Mouse (Mus musculus) C2C12 (cell line): ENCODE data around the gene 2900026A02Rik. TPM values are rescaled to one million over a fixed set of nuclear protein-coding genes. Genes with fewer than 3 reads are reported as not detected.
A peak's percentile ranks its signal among the peaks of the same experiment; 100 is the strongest.
"Not testable (repeated sequence)": the region's sequence is repeated elsewhere in the genome, so short reads cannot be mapped to it uniquely, and the experiment has no call there.

Experiments
- H3K27me3 ChIP-seq: one replicate; pipeline ENCODE4 v1.6.1; 2011; ENCODE audit not compliant: control insufficient read depth, insufficient read depth, insufficient read length
- H3K36me3 ChIP-seq: one replicate; pipeline ENCODE4 v1.6.1; 2011; ENCODE audit not compliant: control insufficient read depth, insufficient read depth
- H3K4me3 ChIP-seq: one replicate; pipeline ENCODE4 v1.5.1; 2011; ENCODE audit warnings: mild to moderate bottlenecking, control low read depth; ENCODE audit not compliant: poor library complexity, insufficient read depth, severe bottlenecking
- H3K79me2 ChIP-seq: one replicate; pipeline ENCODE4 v1.6.1; 2011; ENCODE audit not compliant: control insufficient read depth, insufficient read depth
- H3K79me3 ChIP-seq: one replicate; pipeline ENCODE4 v1.6.1; 2011; ENCODE audit warnings: low read depth, control low read depth
- H3ac ChIP-seq: one replicate; pipeline ENCODE3; 2011; ENCODE audit warnings: low read depth; ENCODE audit not compliant: control insufficient read depth, insufficient read length
- CEBPB ChIP-seq: IDR thresholded peaks from one replicate; pipeline ENCODE4 v1.6.1; 2011; ENCODE audit warnings: low read depth, mild to moderate bottlenecking, control low read depth, moderate library complexity
- CTCF ChIP-seq: IDR thresholded peaks from one replicate; pipeline ENCODE4 v1.5.1; 2011; ENCODE audit not compliant: control insufficient read depth, insufficient read depth, insufficient read length
- FOSL1 ChIP-seq: IDR thresholded peaks from one replicate; pipeline ENCODE4 v1.8.0; 2011; ENCODE audit warnings: mild to moderate bottlenecking, low read length; ENCODE audit not compliant: poor library complexity, insufficient read depth, severe bottlenecking
- MAX ChIP-seq: IDR thresholded peaks from one replicate; pipeline ENCODE4 v1.6.1; 2011; ENCODE audit warnings: mild to moderate bottlenecking, control low read depth
- MYOD1 ChIP-seq: IDR thresholded peaks from one replicate; pipeline ENCODE4 v1.6.1; 2011; ENCODE audit warnings: low read depth; ENCODE audit not compliant: control insufficient read depth, insufficient read length
- MYOG ChIP-seq: IDR thresholded peaks from one replicate; pipeline ENCODE4 v1.6.1; 2011; ENCODE audit not compliant: control insufficient read depth, insufficient read length; ENCODE audit errors: extremely low read depth
- USF1 ChIP-seq: IDR thresholded peaks from one replicate; pipeline ENCODE4 v1.6.1; 2011; ENCODE audit warnings: low read depth, mild to moderate bottlenecking, control low read depth, moderate library complexity
- polyA plus RNA-seq: library from polyadenylated mRNA; unstranded; fragments of >200 nt; fragmentation: generic; extraction: Trizol; gene quantifications from one replicate; pipeline ENCODE4 v1.2.1, GENCODE M21; 2012; ENCODE audit warnings: missing spikeins

Gene 2900026A02Rik
- polyA plus RNA-seq, 1 experiment: 8.4 TPM

DNA sequence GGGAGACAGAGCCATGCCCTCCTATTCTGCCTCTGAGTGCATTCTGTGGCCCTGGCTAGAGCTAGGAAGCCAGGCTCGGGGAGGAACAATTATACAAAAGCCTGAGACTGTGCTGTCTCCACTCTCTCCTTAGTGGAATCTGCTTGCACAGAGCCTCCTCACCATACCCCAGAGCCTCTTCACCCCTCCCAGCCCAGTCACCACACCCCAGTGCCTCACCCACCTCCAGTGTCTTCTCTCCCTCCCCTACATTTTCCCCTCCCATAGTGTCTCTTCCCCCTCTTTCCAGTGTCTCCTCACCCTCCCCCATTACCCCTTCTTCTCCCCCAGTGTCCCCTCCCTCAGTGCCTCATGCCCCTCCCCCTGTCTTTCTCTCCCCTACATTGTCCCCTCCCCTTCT lies 110.1 kb downstream of the 2900026A02Rik start:
- TF ChIP-seq CEBPB: no peak
- TF ChIP-seq USF1: no peak
- TF ChIP-seq FOSL1: no peak
- no peak for TF ChIP-seq CTCF
- no peak for TF ChIP-seq MYOG
- no peak for TF ChIP-seq MAX
- TF ChIP-seq MYOD1: no peak
- H3K27me3 ChIP-seq: no peaks in the 10 kb centered on the region
- no peak overlapping the region for H3ac ChIP-seq
- H3K36me3 ChIP-seq: no peaks in the 10 kb centered on the region
- H3K79me2 ChIP-seq: no peaks in the 10 kb centered on the region
- H3K79me3 ChIP-seq: no peaks in the 10 kb centered on the region
- H3K4me3 ChIP-seq: no peak overlapping the region

DNA sequence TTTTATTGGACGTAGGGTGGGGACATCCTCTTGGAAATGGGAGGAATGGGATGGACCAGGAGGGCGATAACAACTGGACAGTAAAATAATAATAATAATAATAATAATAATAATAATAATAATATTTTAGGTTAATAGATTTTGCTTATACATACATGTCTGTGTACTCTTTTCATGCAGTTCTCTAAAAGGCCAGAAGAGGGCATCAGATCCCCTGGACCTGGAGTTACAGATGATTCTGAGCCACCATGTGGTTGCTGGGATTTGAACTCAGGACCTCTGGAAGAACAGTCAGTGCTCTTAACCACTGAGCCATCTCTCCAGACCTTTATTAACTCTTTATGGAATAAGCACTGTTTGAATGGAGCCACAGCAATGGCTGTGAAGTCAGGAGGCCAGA lies 111.4 kb downstream of the 2900026A02Rik start:
- H3ac ChIP-seq, H3K79me3 ChIP-seq, H3K79me2 ChIP-seq, H3K27me3 ChIP-seq, H3K36me3 ChIP-seq, H3K4me3 ChIP-seq: not testable (repeated sequence)

DNA sequence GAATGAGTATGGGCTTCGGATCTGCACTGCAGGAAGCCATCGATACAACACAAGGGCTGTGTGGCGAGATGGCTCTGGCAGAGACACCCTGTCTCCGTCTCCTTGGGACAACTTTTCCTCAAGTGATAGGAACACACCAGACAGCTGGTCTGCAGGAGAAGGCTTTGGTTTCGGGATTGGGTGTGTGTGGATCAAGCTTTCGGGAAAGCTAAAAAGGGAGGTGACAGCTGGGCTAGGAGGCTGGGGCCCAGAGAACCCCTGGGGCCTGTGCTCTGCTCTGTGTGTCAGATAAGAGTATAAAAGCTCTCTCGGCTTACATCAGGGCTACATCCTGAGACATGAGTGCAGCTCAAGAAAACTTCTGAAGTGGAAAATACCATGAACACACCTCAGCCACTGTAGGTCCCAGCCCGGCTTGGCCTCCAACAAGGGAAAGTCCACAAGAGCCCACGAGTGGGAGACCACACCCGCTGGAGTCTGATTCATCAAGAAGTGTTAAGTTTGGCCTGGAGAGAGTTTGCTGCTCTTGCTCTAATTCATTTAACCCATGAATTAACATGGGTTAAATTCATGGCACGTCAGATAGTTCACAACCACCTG lies 112.8 kb downstream of the 2900026A02Rik start:
- H3K4me3 ChIP-seq: peak overlapping the region; percentile 2
- H3K27me3 ChIP-seq: no peaks in the 10 kb centered on the region
- TF ChIP-seq CTCF: no peak
- TF ChIP-seq FOSL1: no peak
- no peaks in the 10 kb centered on the region for H3K79me2 ChIP-seq
- no peak overlapping the region for H3ac ChIP-seq
- no peaks in the 10 kb centered on the region for H3K79me3 ChIP-seq
- no peaks in the 10 kb centered on the region for H3K36me3 ChIP-seq

DNA sequence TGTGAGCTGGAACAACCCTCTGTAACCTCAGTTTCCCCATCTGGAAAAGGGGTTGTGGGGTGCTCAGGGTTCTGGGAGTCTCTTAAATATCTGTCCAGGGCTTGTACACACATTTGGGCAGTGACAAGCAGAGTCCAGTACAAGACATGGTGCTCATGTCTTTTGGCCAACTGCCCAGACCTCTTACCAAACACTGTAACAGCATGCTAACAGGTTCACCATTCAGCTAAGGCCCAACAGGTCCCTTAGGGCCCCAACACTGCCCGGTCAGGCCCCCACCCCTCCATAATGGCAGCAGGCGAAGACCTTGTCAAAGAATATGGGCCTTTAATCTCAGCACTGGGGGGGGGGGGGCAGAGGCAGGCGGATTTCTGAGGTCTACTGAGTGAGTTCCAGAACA lies 113.3 kb downstream of the 2900026A02Rik start:
- TF ChIP-seq MAX (no peak), USF1 (no peak), CEBPB (no peak), FOSL1 (no peak), CTCF (no peak), MYOD1 (no peak), MYOG (no peak)
- Histone ChIP-seq H3K27me3 (no peaks in the 10 kb centered on the region), H3K4me3 (no peak overlapping the region), H3K36me3 (no peaks in the 10 kb centered on the region), H3ac (no peak overlapping the region), H3K79me3 (no peaks in the 10 kb centered on the region), H3K79me2 (no peaks in the 10 kb centered on the region)

DNA sequence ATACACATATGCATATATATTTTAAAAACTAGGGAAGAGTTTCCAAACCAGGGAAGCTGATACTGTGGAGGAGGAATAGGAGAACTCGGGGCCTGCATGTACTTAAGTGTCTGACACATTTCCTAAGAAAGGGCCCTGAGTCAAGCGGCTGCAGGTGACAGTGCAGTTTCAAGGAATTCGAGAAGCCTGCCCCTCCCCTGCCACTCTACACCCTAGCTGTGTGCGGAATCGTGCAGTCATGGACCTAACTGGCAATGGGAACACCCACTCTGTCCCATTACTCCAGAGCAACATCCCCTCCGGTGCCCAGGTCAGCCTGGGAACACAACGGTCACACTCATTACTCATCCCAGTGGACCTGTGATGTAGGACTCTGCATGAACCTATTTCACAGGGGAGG lies 114.4 kb downstream of the 2900026A02Rik start:
- Histone ChIP-seq H3ac (no peak overlapping the region), H3K27me3 (no peaks in the 10 kb centered on the region), H3K79me2 (no peaks in the 10 kb centered on the region), H3K79me3 (no peaks in the 10 kb centered on the region), H3K36me3 (no peaks in the 10 kb centered on the region), H3K4me3 (no peak overlapping the region)
- TF ChIP-seq CTCF: no peak
- TF ChIP-seq MYOG: no peak
- no peak for TF ChIP-seq MYOD1
- no peak for TF ChIP-seq USF1
- TF ChIP-seq CEBPB: no peak
- no peak for TF ChIP-seq FOSL1
- TF ChIP-seq MAX: no peak

DNA sequence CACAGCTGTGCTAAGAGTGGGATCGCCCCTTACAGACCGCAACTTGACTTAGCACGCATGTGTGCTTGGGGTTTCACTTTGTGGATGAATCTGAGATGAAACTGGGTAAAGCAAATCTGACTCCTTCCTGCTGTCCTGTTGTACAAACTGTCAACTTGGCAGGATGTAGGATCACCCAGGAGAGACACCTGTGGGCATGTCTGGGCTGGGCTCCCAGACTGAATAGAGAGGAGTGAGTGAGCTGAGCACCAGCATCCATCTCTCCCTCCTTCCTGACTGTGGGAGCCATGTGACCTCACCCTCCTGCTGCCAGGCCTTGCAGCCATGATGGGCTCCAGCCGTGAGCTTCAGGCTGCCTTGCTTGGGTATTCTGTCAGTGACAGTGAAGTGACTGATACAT lies 115.6 kb downstream of the 2900026A02Rik start:
- H3K79me3 ChIP-seq: no peaks in the 10 kb centered on the region
- H3ac ChIP-seq: no peak overlapping the region
- no peak overlapping the region for H3K4me3 ChIP-seq
- TF ChIP-seq MYOD1 (no peak), USF1 (no peak), FOSL1 (no peak), MYOG (no peak), MAX (no peak)
- H3K36me3 ChIP-seq: no peaks in the 10 kb centered on the region
- H3K79me2 ChIP-seq: no peaks in the 10 kb centered on the region
- H3K27me3 ChIP-seq: no peaks in the 10 kb centered on the region
